45 mouse cellular contexts compared by ENCODE assay signal in the genomic region with DNA sequence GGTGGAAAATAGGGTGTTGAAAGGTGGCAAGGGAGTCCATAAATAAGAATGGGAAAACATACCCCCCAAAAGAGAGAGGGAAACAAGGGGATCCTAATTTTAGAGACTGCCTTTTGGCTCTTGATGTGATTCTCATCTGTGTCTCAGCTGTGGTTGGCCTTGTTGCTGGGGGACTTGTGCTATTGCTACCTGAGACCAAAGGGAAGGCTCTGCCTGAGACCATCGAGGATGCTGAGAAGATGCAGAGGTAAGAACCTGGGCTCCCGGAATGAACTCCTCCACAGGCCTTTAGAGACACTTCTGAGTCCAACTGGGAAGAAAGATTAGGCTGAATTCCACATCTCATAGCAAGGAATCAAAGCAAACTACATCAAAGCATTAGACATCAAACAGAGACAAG. TPM values are rescaled to one million over a fixed set of nuclear protein-coding genes. Genes with fewer than 3 reads are reported as not detected.
"Had no signal": no experiment of that assay in that cellular context is flagged by ENCODE, and none has a peak within 500 bp of the region (broad histone marks: within the 10 kb centered on the region; RNA-seq: fewer than 3 reads in every experiment).

No protein-coding gene starts in this region.

- DNase-seq: heart, postnatal 10 days; heart, postnatal 14 days; heart, postnatal 4 days; kidney, adult 11 months; kidney, adult 18-20 months; kidney, adult 2 months; kidney, adult 8-10 months; kidney, adult 9 months; kidney, postnatal 10 days; kidney, postnatal 14 days; kidney, postnatal 25 days; kidney, postnatal 36 days; kidney, postnatal 4 days; layer of hippocampus, adult 9-11 months; layer of hippocampus, postnatal 36 days had no signal

- H3K4me1 ChIP-seq: heart, embryonic 10.5 days; heart, embryonic 12.5 days; heart, embryonic 13.5 days; heart, embryonic 15.5 days; hindbrain, embryonic 10.5 days; hindbrain, embryonic 12.5 days; hindbrain, embryonic 13.5 days; hindbrain, embryonic 15.5 days; intestine, embryonic 15.5 days; kidney, embryonic 15.5 days had no signal

- H3K27ac ChIP-seq: heart, embryonic 10.5 days; heart, embryonic 13.5 days; heart, embryonic 15.5 days; hindbrain, embryonic 10.5 days; hindbrain, embryonic 12.5 days; hindbrain, embryonic 13.5 days; hindbrain, embryonic 14.5 days; hindbrain, embryonic 15.5 days; hindbrain, postnatal 0 days; intestine, embryonic 15.5 days; kidney, embryonic 15.5 days; kidney, postnatal 0 days; layer of hippocampus, adult 2 months; left cerebral cortex, adult 2 months had no signal

- H3K4me3 ChIP-seq: heart, embryonic 10.5 days; heart, embryonic 12.5 days; heart, embryonic 13.5 days; heart, embryonic 15.5 days; hindbrain, embryonic 10.5 days; hindbrain, embryonic 12.5 days; hindbrain, embryonic 13.5 days; hindbrain, embryonic 15.5 days; intestine, embryonic 15.5 days; kidney, embryonic 15.5 days; layer of hippocampus, adult 2 months; left cerebral cortex, adult 2 months had no signal

RNA-seq across cellular contexts. Expression of gene Slc22a2, which starts 35.7 kb away (rescaled TPM):
- total RNA-seq: heart, postnatal 14 days; heart, postnatal 25 days; heart, postnatal 4 days; hematopoietic stem cell, adult 5-6 weeks had no signal
- polyA plus RNA-seq: heart, embryonic 10.5 days; heart, embryonic 11.5 days; heart, embryonic 12.5 days; heart, embryonic 13.5 days; heart, embryonic 14.5 days; heart, embryonic 15.5 days; heart, embryonic 16.5 days; heart, postnatal 0 days; hindbrain, embryonic 10.5 days; hindbrain, embryonic 11.5 days; intestine, embryonic 15.5 days; intestine, embryonic 16.5 days; intestine, postnatal 0 days; large intestine, adult 2 months had no signal

RNA-seq across cellular contexts. Expression of gene Slc22a1, which starts 56.0 kb away (rescaled TPM):
- total RNA-seq: hematopoietic stem cell, adult 5-6 weeks; layer of hippocampus, adult 18-20 months; layer of hippocampus, adult 2 months; layer of hippocampus, adult 8-10 months; layer of hippocampus, postnatal 14 days; layer of hippocampus, postnatal 25 days; layer of hippocampus, postnatal 36 days had no signal
- polyA plus RNA-seq: hindbrain, embryonic 10.5 days; hindbrain, embryonic 11.5 days; hindbrain, embryonic 12.5 days; hindbrain, embryonic 13.5 days; hindbrain, embryonic 14.5 days; hindbrain, embryonic 15.5 days; hindbrain, embryonic 16.5 days had no signal
